Mouse (Mus musculus): ENCODE measurements around the gene Pkdrej. TPM values are rescaled to one million over a fixed set of nuclear protein-coding genes. Genes with fewer than 3 reads are reported as not detected.

The Pkdrej gene
- polyA plus RNA-seq, 1 experiment from 2014 or later, result 0.03 TPM

DNA sequence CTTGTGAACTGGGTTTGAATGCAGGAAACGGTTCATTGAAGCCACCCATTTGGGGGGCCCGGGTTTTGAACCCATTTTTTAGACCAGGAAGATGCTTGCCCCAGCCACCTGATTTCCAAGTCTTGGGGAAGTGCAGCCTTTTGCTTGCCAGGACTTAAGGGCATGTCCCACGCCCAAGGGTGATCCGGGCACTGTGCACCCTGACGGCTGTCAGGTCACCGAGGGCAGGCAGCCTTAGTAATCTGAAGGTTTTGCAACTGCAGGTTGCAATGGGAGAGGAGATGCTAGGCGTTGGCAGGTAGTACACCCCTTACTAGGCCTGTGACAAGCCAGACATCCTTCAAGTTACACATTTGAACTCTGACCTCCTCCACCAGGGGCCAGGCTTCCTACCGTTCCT is 11.1 kb upstream of the Pkdrej start:
- no peaks in the 10 kb centered on the region for H3K9me3 ChIP-seq
- H3K4me1 ChIP-seq, result peaks cover 14% of the 10 kb centered on the region
- no peaks in the 10 kb centered on the region for H3K36me3 ChIP-seq
- 54% methylated on average over 8 of the region's 8 CpGs for WGBS
- 0 out of 2 replicates have a peak, but pooled peaks cover 6% of the 10 kb centered on the region for H3K27me3 ChIP-seq
- peak overlapping the region; percentile 63 for H3K4me3 ChIP-seq
- H3K27ac ChIP-seq (replicated peaks), result no peak overlapping the region
- no peak for ATAC-seq (ENCODE audit: low FRiP score, low read depth)
- peak overlapping the region; percentile 77 for H3K4me2 ChIP-seq (replicated peaks)
- peak overlapping the region; percentile 64 for H3K9ac ChIP-seq (replicated peaks)

DNA sequence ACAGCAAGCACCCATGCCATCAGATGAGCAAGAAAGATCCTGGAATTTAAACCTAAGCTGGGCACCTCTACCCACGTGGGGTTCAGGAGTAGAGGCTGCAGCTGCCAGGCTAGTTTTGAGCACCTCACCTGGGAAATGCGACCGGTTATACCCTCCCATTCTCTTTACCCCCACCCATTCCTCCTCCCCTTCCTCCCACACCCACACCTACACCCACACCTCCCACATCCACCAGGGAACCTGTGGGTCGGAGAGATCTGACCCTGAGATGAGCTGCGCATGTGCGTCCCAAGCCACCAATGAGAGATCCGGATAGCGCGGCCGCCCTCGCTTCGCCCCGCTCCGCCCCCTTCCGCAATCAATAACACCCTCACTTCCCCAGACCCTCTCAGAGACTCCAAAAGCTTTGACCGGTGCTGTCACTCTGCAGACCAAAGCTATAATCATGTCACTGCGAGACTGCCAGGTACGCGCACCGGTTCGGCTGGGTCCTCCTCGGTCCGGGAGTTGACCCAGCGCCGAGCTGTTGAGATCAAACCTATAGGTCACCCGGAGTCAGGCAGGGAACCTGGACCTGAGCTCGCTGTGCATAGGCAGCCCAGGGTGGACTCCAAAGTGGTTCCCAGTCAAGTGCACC is 10.5 kb upstream of the Pkdrej start, which contains the start of gene Ttc38:
Gene Ttc38, plus strand, starts transcription at position 353 of the 637 bp plus-strand sequence.
- 2% methylated on average over 27 of the region's 27 CpGs for WGBS
- H3K27ac ChIP-seq (replicated peaks), result no peak within 1 kb of the TSS
- peak; percentile 70 for ATAC-seq (ENCODE audit: low FRiP score, low read depth)
- H3K27me3 ChIP-seq, result 0 out of 2 replicates have a peak, but pooled peaks cover 6% of the 10 kb centered on the region
- H3K4me1 ChIP-seq, result peaks cover 14% of the 10 kb centered on the region
- H3K9me3 ChIP-seq, result no peaks in the 10 kb centered on the region
- peak within 1 kb of the TSS; percentile 77 for H3K4me2 ChIP-seq (replicated peaks)
- H3K4me3 ChIP-seq, result peak within 1 kb of the TSS; percentile 63
- H3K36me3 ChIP-seq, result no peaks in the 10 kb centered on the region
- peak within 1 kb of the TSS; percentile 64 for H3K9ac ChIP-seq (replicated peaks)

DNA sequence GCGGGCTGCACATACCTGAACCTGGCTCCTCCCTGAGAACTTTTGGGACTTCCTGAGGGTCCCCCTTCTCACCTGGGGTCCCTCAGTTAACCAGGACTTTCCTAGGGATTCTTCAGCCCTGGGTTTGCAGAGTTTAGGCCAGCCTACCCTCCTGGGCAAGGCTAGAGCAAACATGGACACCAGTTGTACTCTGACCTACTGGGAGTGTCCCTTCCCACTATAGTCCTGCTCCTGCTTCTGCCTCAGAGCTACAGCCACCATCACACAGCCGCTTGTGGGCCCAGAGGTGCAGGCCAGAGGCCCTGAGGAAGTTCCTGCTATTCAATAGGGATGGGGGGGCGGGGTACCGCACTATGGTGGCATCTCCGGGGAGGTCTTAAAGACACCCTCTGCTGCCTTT is 7.9 kb upstream of the Pkdrej start:
- ATAC-seq (ENCODE audit: low FRiP score, low read depth), result no peak
- H3K4me2 ChIP-seq (replicated peaks), result no peak overlapping the region
- no peak overlapping the region for H3K9ac ChIP-seq (replicated peaks)
- H3K36me3 ChIP-seq, result no peaks in the 10 kb centered on the region
- 0 out of 2 replicates have a peak, but pooled peaks cover 6% of the 10 kb centered on the region for H3K27me3 ChIP-seq
- H3K27ac ChIP-seq (replicated peaks), result no peak overlapping the region
- no peak overlapping the region for H3K4me3 ChIP-seq
- peaks cover 14% of the 10 kb centered on the region for H3K4me1 ChIP-seq
- no peaks in the 10 kb centered on the region for H3K9me3 ChIP-seq
- 75% methylated on average over 5 of the region's 5 CpGs for WGBS

DNA sequence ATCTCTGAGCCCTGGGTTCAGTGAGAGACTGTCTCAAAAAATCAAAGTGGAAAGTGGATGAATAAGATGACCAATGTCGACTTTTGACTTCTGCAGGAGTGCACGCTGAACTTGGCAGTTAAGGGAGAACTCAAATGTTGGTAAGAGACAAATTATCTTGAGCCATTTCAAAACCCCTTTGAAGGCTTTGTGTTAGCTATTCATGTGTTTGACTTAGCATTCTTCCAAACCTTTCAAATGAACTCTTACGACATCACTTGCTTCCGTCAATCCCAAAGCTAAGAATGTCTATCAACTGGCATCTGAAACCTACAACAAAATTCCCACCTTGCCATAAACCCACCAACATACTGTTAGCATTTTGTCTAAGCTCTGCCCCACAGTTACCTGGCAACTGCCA is 6.5 kb upstream of the Pkdrej start:
- no peaks in the 10 kb centered on the region for H3K9me3 ChIP-seq
- 84% methylated on average over 4 of the region's 4 CpGs for WGBS
- no peak for ATAC-seq (ENCODE audit: low FRiP score, low read depth)
- H3K4me3 ChIP-seq, result no peak overlapping the region
- H3K9ac ChIP-seq (replicated peaks), result no peak overlapping the region
- H3K36me3 ChIP-seq, result no peaks in the 10 kb centered on the region
- H3K4me2 ChIP-seq (replicated peaks), result no peak overlapping the region
- H3K4me1 ChIP-seq, result peaks cover 14% of the 10 kb centered on the region
- H3K27me3 ChIP-seq, result 0 out of 2 replicates have a peak, but pooled peaks cover 6% of the 10 kb centered on the region
- no peak overlapping the region for H3K27ac ChIP-seq (replicated peaks)

DNA sequence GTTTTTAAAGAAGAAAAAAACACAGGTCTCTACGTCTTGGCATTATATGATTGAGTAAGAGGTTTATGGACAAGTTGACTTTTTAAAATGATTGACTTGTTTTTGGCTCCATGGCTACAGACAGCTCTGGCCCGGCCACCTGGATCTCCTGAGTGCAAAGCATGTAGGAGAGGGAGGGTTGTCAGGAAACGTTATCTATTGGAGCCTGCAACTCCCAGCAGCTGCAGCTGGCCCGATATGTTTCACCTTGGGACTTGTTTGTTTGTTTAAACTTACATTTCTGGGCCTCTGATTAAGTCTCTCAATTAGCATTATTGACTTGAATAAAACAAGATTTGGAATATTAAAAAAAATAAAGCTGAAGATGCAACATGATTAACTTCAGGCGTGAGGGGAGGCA is 5.1 kb upstream of the Pkdrej start:
- H3K9ac ChIP-seq (replicated peaks), result no peak overlapping the region
- H3K36me3 ChIP-seq, result no peaks in the 10 kb centered on the region
- 74% methylated on average over 5 of the region's 5 CpGs for WGBS
- no peak overlapping the region for H3K27ac ChIP-seq (replicated peaks)
- H3K4me1 ChIP-seq, result peaks cover 9% of the 10 kb centered on the region
- peaks cover 13% of the 10 kb centered on the region for H3K27me3 ChIP-seq
- no peak overlapping the region for H3K4me2 ChIP-seq (replicated peaks)
- no peak for ATAC-seq (ENCODE audit: low FRiP score, low read depth)
- H3K9me3 ChIP-seq, result no peaks in the 10 kb centered on the region
- no peak overlapping the region for H3K4me3 ChIP-seq

DNA sequence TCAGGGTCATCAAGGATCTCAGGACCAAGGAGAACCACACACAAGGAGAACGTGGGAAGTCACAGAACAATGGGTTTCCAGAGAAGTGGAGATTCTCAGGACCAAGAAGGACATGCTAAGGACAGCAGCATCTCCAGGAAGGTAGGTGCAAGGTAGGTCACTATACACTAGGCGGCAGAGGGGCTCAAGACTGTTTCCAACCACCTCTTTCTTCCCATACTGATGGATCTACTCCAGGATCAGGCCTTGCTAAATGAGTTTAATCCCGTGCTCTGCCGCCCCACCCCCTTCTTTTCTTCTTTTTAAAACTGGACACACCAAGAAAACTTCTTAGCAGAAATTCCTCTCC is 451 bp upstream of the Pkdrej start:
- ATAC-seq (ENCODE audit: low FRiP score, low read depth), result no peak
- WGBS, result 16% methylated on average over 4 of the region's 4 CpGs
- no peak overlapping the region for H3K27ac ChIP-seq (replicated peaks)
- H3K4me1 ChIP-seq, result peaks cover 13% of the 10 kb centered on the region
- 0 out of 2 replicates have a peak, but pooled peaks cover 2% of the 10 kb centered on the region for H3K9me3 ChIP-seq
- no peaks in the 10 kb centered on the region for H3K36me3 ChIP-seq
- peak overlapping the region; percentile 55 for H3K4me3 ChIP-seq
- no peak overlapping the region for H3K9ac ChIP-seq (replicated peaks)
- H3K4me2 ChIP-seq (replicated peaks), result peak overlapping the region; percentile 94
- H3K27me3 ChIP-seq, result peaks cover 30% of the 10 kb centered on the region

DNA sequence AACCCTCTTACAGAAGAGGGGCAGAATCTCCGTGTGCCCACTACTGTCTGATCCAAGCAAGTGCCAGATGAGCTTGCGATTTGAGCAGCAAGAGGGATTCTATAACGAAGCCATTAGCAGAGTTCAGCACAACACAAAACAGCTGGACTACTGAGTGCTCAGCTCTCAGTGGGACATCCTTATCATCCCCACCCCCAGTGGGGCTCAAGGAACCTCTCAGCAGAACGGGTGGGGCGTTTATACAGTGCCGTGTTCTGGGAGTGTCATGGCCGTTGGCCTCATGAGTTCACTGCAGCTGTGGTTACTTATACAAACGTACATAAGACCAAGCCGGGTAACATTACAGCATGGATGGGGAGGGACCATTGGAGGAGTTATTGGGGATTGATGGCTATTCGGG is 8.1 kb downstream of the Pkdrej start:
- H3K36me3 ChIP-seq, result no peaks in the 10 kb centered on the region
- no peak for ATAC-seq (ENCODE audit: low FRiP score, low read depth)
- H3K27me3 ChIP-seq, result 0 out of 2 replicates have a peak, but pooled peaks cover 7% of the 10 kb centered on the region
- peaks cover 6% of the 10 kb centered on the region for H3K4me1 ChIP-seq
- H3K27ac ChIP-seq (replicated peaks), result no peak overlapping the region
- no peak overlapping the region for H3K4me2 ChIP-seq (replicated peaks)
- no peak overlapping the region for H3K9ac ChIP-seq (replicated peaks)
- no peak overlapping the region for H3K4me3 ChIP-seq
- 79% methylated on average over 10 of the region's 10 CpGs for WGBS
- 0 out of 2 replicates have a peak, but pooled peaks cover 10% of the 10 kb centered on the region for H3K9me3 ChIP-seq

DNA sequence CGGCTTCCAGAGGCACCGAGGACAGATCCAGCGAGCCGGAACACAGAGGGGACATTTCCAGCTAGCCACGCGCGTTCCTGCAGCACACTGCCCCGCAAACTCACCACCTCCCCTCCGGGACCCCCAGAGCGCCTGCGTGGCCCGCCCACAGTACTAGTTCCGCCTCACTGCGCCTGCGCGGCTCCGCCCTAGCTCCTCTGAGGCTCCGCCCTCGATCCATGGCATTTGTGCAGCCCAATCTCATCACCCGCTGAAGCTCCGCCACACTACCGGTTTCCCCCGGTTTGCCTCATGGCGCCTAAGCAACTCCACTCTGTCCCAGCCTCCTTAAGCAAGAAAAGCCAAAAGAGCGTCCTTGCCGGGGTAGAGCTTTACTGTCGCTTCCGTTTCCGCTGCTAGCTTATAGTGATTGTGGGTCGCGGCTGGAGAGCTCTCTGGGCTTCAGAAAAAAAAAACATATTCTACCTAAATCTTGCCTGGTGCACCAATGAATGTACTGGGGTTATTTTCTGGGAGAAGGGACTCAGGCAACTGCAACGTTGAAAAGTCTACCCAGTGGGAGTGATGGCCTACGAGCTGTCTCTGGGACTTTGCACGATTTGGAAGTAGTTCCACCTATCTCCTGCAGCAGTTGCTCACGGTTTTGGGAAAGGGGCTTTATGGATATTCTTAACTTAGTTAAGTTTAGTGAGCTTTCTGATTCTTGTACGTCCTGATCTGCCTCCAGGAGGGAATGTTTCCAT is 9.8 kb downstream of the Pkdrej start, which contains the start of gene Cdpf1:
Gene Cdpf1, minus strand, starts transcription at position 163 of the 743 bp plus-strand sequence.
- Histone ChIP-seq H3K4me2 (replicated peaks) (peak within 1 kb of the TSS; percentile 72), H3K36me3 (no peaks in the 10 kb centered on the region), H3K4me3 (peak within 1 kb of the TSS; percentile 70), H3K27me3 (0 out of 2 replicates have a peak, but pooled peaks cover 6% of the 10 kb centered on the region), H3K27ac (replicated peaks) (peak within 1 kb of the TSS; percentile 80), H3K9ac (replicated peaks) (peak within 1 kb of the TSS; percentile 75), H3K9me3 (0 out of 2 replicates have a peak, but pooled peaks cover 5% of the 10 kb centered on the region), H3K4me1 (peaks cover 6% of the 10 kb centered on the region)
- WGBS, result 3% methylated on average over 36 of the region's 36 CpGs
- ATAC-seq (ENCODE audit: low FRiP score, low read depth), result peak; percentile 95

DNA sequence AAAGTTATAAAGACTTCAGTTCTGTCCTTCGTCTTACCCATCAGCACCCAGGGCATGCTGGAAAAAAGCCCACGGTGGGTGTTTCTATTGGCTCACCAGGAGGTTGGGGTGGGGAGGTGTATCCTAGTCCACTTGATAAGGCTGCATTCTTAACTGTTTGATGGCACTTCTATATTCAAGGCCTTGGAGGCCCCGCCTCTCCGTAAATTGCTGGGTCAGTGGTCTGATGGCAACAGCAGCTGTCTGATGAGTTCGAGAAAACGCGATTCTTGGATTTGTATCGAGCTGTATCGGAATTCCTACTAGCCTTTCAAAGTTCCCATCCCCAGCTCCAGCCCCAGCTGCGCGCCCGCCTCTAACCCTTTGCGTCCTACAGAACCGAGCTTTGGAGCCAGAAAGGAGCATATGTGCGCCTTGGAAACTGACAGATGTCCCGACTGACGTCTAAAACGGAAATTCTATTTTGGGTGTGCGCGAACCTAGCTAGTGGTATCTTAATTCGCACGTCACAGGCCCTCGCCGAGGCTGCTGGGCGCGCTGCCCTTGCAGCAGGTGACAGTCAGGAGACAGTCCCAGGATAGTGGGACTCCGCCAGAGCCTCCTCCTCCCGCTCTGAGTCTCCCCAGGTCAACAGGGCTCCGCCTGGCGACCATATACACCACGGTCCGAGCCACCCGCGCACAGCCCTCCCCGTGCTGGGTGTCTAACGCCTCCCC is 10.6 kb downstream of the Pkdrej start:
- peak overlapping the region; percentile 80 for H3K27ac ChIP-seq (replicated peaks)
- no peaks in the 10 kb centered on the region for H3K36me3 ChIP-seq
- 6% methylated on average over 36 of the region's 36 CpGs for WGBS
- H3K4me3 ChIP-seq, result peak overlapping the region; percentile 70
- peak overlapping the region; percentile 72 for H3K4me2 ChIP-seq (replicated peaks)
- peak; percentile 91 for ATAC-seq (ENCODE audit: low FRiP score, low read depth)
- H3K4me1 ChIP-seq, result peaks cover 6% of the 10 kb centered on the region
- peak overlapping the region; percentile 75 for H3K9ac ChIP-seq (replicated peaks)
- H3K9me3 ChIP-seq, result no peaks in the 10 kb centered on the region
- H3K27me3 ChIP-seq, result no peaks in the 10 kb centered on the region

DNA sequence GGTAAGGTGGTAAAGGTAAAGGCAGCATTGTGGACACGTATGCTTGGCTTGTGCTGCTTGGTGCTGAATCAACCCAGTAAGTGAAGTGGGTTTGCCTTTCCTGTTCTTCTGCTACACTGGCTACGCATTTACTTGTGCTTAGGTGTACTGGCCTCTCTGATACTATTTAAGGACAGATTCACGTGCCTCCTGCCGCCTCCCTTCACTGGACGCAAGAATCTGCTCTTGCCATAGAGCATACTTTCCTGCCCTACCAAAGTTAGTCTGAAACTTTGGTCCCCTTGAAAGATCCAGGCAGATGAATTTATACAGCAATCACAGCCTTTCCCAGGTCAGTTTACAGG is 11.1 kb downstream of the Pkdrej start:
- Histone ChIP-seq H3K4me1 (peaks cover 6% of the 10 kb centered on the region), H3K4me3 (peak overlapping the region; percentile 70; the same call in 1 of the 2 replicates), H3K4me2 (replicated peaks) (peak overlapping the region; percentile 72), H3K27me3 (no peaks in the 10 kb centered on the region), H3K9ac (replicated peaks) (peak overlapping the region; percentile 75; the same call in 1 of the 2 replicates), H3K9me3 (no peaks in the 10 kb centered on the region), H3K27ac (replicated peaks) (0 out of 2 replicates have a peak overlapping the region, but pooled peaks have one; percentile 80), H3K36me3 (no peaks in the 10 kb centered on the region)
- ATAC-seq (ENCODE audit: low FRiP score, low read depth), result no peak
- 84% methylated on average over 5 of the region's 5 CpGs for WGBS

DNA sequence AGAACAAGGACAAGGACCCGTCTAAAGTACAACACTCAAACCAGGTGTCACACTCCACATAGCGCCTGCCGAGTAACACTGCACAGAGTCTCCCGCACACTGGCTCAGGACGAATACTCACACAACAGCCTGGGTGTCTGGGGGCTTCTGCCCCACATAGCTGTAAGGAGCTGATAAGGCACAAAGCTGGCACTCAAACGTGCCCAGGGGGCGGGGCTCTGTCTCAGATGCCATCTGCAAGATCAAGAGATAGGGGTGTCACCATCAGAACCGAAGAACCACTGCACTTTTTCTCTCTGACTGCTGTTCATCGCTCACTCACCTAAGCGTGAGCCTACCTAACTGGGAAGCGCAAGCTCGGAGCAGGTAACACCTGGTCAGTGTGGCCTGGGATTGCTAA is 12.4 kb downstream of the Pkdrej start:
- H3K27me3 ChIP-seq, result no peaks in the 10 kb centered on the region
- no peaks in the 10 kb centered on the region for H3K9me3 ChIP-seq
- H3K36me3 ChIP-seq, result no peaks in the 10 kb centered on the region
- WGBS, result 91% methylated on average over 12 of the region's 12 CpGs
- no peak overlapping the region for H3K4me2 ChIP-seq (replicated peaks)
- H3K4me1 ChIP-seq, result peaks cover 6% of the 10 kb centered on the region
- no peak for ATAC-seq (ENCODE audit: low FRiP score, low read depth)
- no peak overlapping the region for H3K9ac ChIP-seq (replicated peaks)
- no peak overlapping the region for H3K27ac ChIP-seq (replicated peaks)
- no peak overlapping the region for H3K4me3 ChIP-seq

DNA sequence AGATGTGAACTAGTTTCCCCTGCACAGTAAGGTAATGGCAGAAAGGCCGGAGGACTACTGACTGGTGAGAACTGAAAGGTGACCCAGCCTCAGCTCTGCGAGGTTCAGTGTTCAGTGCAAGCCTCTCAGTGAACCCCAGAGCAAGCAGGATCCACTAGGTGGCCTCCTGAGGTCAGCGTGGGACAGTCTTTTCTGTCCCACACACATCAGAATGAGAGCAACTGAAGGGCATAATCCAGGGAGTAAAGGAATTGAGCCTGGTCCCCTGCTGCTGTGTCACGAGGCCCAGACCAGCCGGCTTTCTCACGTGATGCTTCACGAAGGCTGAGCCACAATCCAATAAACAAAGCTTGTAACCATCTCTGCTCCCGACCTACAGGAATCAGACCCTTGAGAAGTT is 13.1 kb downstream of the Pkdrej start:
- no peaks in the 10 kb centered on the region for H3K9me3 ChIP-seq
- WGBS, result 38% methylated on average over 8 of the region's 8 CpGs

More for the DNA sequence above, 13.1 kb downstream of the Pkdrej start:
- H3K36me3 ChIP-seq, result no peaks in the 10 kb centered on the region
- H3K4me2 ChIP-seq (replicated peaks), result no peak overlapping the region
- no peak overlapping the region for H3K4me3 ChIP-seq
- no peaks in the 10 kb centered on the region for H3K27me3 ChIP-seq
- no peak overlapping the region for H3K9ac ChIP-seq (replicated peaks)
- no peak for ATAC-seq (ENCODE audit: low FRiP score, low read depth)
- peaks cover 6% of the 10 kb centered on the region for H3K4me1 ChIP-seq
- no peak overlapping the region for H3K27ac ChIP-seq (replicated peaks)
